ENCODE assay signal across 20 mouse cellular contexts in the genomic region with DNA sequence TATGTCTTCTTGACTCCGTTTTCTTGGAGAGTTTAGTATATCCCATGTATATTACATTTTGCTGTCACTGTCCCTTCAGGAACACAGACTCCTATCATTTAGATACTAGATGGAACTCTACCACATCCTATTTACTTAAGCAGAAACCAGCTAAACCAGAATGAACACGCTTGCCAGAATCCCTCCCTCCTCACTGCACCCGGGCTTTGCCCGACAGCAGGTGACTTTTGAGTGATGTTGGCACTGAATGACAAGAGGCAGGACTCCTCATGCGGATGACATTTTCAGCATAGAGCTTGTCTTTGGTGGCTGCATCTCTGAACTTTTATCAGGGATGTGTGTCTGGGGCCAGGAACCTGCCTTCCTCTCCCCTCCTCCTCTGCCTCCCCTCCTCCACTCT.
"Had no signal": no experiment of that assay in that cellular context is flagged by ENCODE, and none has a peak within 500 bp of the region (broad histone marks: within the 10 kb centered on the region; RNA-seq: fewer than 3 reads in every experiment).

No protein-coding gene starts in this region.

- H3K4me1 ChIP-seq: heart, embryonic 15.5 days had no signal

- DNase-seq: gastrocnemius, postnatal 14 days; gastrocnemius, postnatal 36 days; heart, adult 11 months; heart, adult 2 months; heart, postnatal 14 days; heart, postnatal 36 days; kidney, adult 11 months; kidney, adult 2 months; kidney, adult 9 months; kidney, postnatal 14 days; kidney, postnatal 36 days had no signal

- H3K4me3 ChIP-seq: heart, adult 2 months; heart, embryonic 13.5 days; heart, embryonic 15.5 days; hindbrain, embryonic 13.5 days; hindbrain, embryonic 15.5 days; kidney, embryonic 15.5 days; layer of hippocampus, adult 2 months; left cerebral cortex, adult 2 months; limb, embryonic 10.5 days; limb, embryonic 12.5 days had no signal
